Mouse (Mus musculus): ENCODE measurements around the gene B4galt5.

GRCm38 (mm10) chr2:167280986-167281310 is 68.0 kb downstream of the B4galt5 start:
- TF ChIP-seq MAX (IDR thresholded peaks at IDR 0.05; ENCODE audit: low read depth) (no peak), TCF12 (IDR thresholded peaks at IDR 0.05; ENCODE audit: insufficient read depth, poor library complexity, severe bottlenecking) (no peak), CEBPB (IDR thresholded peaks at IDR 0.05; ENCODE audit: insufficient read depth, poor library complexity, severe bottlenecking) (no peak), MYOG (IDR thresholded peaks at IDR 0.05; ENCODE audit: control insufficient read depth in 1 of 3, insufficient read depth in 1 of 3, insufficient read length in 2 of 3, low read depth in 2 of 3) (no peak), E2F4 (IDR thresholded peaks at IDR 0.05; ENCODE audit: insufficient read depth) (no peak), USF1 (IDR thresholded peaks at IDR 0.05; ENCODE audit: low read depth) (no peak), POLR2AphosphoS2 (IDR thresholded peaks at IDR 0.05; ENCODE audit: insufficient read length, low read depth) (no peak), POLR2A (IDR thresholded peaks at IDR 0.05; ENCODE audit: insufficient read length, low read depth) (no peak), TCF3 (IDR thresholded peaks at IDR 0.05; ENCODE audit: insufficient read length, low read depth) (no peak), SRF (IDR thresholded peaks at IDR 0.05; ENCODE audit: control insufficient read depth, insufficient read length, low read depth) (no peak), MYOD1 (IDR thresholded peaks at IDR 0.05; ENCODE audit: control insufficient read depth in 1 of 3, insufficient read length in 2 of 3, low read depth in 2 of 3) (peak in 1 of 3 experiments; percentile 0), REST (IDR thresholded peaks at IDR 0.05; ENCODE audit: insufficient read depth, insufficient read length) (no peak)

Measured in myocyte (in vitro differentiated cells).